Mouse (Mus musculus) embryo, embryonic 10.5 days (tissue): ENCODE data around the gene Map4.

Experiments
- DNase-seq: peaks from one replicate; pipeline ENCODE4 v3.0.0-alpha.2; 2015; ENCODE audit warnings: low spot score

Gene Map4

GRCm38 (mm10) chr9:110001946-110002345, 70.7 kb downstream of the Map4 start:
- no peak for DNase-seq

GRCm38 (mm10) chr9:110002413-110002812, 71.2 kb downstream of the Map4 start:
- no peak for DNase-seq

- peak; percentile 46 for DNase-seq
Observed at GRCm38 (mm10) chr9:110019224-110019623, 88.0 kb downstream of the Map4 start.

- no peak for DNase-seq
Observed at GRCm38 (mm10) chr9:110020405-110020804, 89.1 kb downstream of the Map4 start.

- DNase-seq, result no peak
Observed at GRCm38 (mm10) chr9:110021463-110021862, 90.2 kb downstream of the Map4 start.

- no peak for DNase-seq
Observed at GRCm38 (mm10) chr9:110022151-110022550, 90.9 kb downstream of the Map4 start.

- DNase-seq, result no peak
Observed at GRCm38 (mm10) chr9:110035091-110035490, 103.8 kb downstream of the Map4 start.

GRCm38 (mm10) chr9:110037895-110038294, 106.6 kb downstream of the Map4 start:
- no peak for DNase-seq

- no peak for DNase-seq
Observed at GRCm38 (mm10) chr9:110038485-110038884, 107.2 kb downstream of the Map4 start.

- no peak for DNase-seq
Observed at GRCm38 (mm10) chr9:110044373-110044772, 113.1 kb downstream of the Map4 start.

- no peak for DNase-seq
Observed at GRCm38 (mm10) chr9:110045763-110046377, 114.6 kb downstream of the Map4 start.

GRCm38 (mm10) chr9:110047260-110047659, 116.0 kb downstream of the Map4 start:
- peak; percentile 14 for DNase-seq

GRCm38 (mm10) chr9:110047857-110048256, 116.6 kb downstream of the Map4 start:
- peak; percentile 46 for DNase-seq

- no peak for DNase-seq
Observed at GRCm38 (mm10) chr9:110051184-110051583, 119.9 kb downstream of the Map4 start.

- DNase-seq, result peak; percentile 40
Observed at GRCm38 (mm10) chr9:110051869-110052661, 120.8 kb downstream of the Map4 start.

GRCm38 (mm10) chr9:110052951-110053304, 121.7 kb downstream of the Map4 start:
- peak; percentile 15 for DNase-seq

- peak; percentile 72 for DNase-seq
Observed at GRCm38 (mm10) chr9:110053305-110054079, 122.2 kb downstream of the Map4 start.

GRCm38 (mm10) chr9:110054080-110054421, 122.8 kb downstream of the Map4 start:
- DNase-seq, result peak; percentile 64

- DNase-seq, result no peak
Observed at GRCm38 (mm10) chr9:110054781-110055180, 123.5 kb downstream of the Map4 start.

- no peak for DNase-seq
Observed at GRCm38 (mm10) chr9:110057200-110057599, 125.9 kb downstream of the Map4 start.

- no peak for DNase-seq
Observed at GRCm38 (mm10) chr9:110060761-110061160, 129.5 kb downstream of the Map4 start.

GRCm38 (mm10) chr9:110062405-110062804, 131.1 kb downstream of the Map4 start:
- DNase-seq, result no peak

- DNase-seq, result no peak
Observed at GRCm38 (mm10) chr9:110062861-110063260, 131.6 kb downstream of the Map4 start.
